Mouse (Mus musculus) B cell, adult (primary cell): ENCODE results near the gene Slc25a43. TPM values are rescaled to one million over a fixed set of nuclear protein-coding genes. Genes with fewer than 3 reads are reported as not detected.

Experiments used
- total RNA-seq: library from RNA; stranded (reverse); gene quantifications from 4 replicates; pipeline ENCODE4 v1.2.4, GENCODE M21; 2023; ENCODE audit not compliant: inconsistent age

Slc25a43 gene
- 0.83 to 1.3 TPM (median 1.2 TPM) in 4 replicates for total RNA-seq

DNA sequence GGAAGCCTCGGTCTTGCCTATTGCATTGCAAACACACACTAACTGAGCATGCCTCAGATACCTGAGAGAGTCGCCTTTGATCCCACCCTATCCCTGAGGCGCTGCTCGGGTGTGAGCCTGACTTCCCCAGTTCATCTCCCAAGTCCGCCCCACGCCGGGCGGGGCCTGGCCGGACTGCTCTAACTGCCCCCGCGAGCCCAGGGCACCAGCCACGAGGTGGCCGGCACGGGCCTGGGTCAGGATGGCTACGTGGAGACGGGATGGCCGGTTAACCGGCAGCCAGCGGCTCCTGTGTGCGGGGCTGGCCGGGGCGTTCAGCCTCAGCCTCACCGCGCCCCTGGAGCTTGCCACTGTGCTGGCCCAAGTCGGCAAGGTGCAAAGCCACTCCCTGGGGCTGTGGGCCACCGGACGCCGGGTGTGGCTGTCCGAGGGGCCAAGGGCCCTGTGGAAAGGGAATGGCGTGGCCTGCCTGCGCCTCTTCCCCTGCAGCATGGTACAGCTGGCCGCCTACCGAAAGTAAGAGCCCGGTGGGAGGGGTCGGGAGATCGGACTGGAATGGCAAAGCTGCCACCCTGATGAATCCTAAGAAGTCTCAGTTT lies at the start of gene Slc25a43:
Slc25a43 (plus strand) TSS at position 157 of the 599 bp plus-strand sequence.

DNA sequence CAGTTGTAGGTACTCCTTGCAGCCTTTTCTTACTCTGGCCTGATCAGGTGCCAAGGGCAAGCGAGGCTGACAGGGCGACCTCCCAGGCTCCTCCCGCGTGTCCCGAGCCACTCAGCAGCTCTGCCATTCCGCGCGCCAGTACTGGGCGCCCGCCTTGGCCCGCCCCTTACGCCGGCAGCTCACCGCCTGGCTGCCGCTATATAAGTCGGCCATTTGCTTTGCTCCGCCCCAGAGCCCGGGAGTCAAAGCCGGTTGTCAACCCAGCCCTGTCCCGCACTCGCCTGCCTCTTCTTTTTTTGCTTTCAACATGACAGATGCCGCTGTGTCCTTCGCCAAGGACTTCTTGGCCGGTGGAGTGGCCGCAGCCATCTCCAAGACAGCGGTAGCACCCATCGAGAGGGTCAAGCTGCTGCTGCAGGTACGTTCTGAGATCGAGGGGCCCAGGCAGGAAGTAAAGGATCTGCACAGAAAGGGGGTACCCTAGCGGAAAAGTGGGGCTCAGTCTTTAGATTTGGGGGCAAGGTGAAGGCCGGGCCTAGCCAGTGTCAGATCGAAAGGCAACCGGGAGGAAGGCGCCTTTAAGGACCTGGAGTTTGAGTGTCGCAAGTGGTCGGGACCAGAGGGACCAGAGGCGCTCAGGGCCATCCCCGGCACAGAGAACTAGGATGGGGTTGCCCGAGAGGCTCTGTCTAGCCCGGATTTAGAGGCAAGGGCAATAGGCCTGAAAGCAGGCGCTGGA lies 52.1 kb downstream of the Slc25a43 start, which contains the start of gene Slc25a5:
Slc25a5 (plus strand) TSS at position 228 of the 739 bp plus-strand sequence.

Other genes starting within 250 kb of the Slc25a43 start
- gene Pgrmc1, start 145.5 kb upstream of the Slc25a43 start, total RNA-seq = 25.0 to 30.4 TPM (median 29.0 TPM) in 4 replicates
- gene Akap17b, start 98.3 kb upstream of the Slc25a43 start, total RNA-seq = 3.1 to 4.1 TPM (median 3.9 TPM) in 4 replicates
- 344 to 364 TPM (median 351 TPM) in 4 replicates for gene Slc25a5, start 52.0 kb downstream of the Slc25a43 start, total RNA-seq
- gene Ube2a, start 130.2 kb downstream of the Slc25a43 start, total RNA-seq = 65.8 to 83.1 TPM (median 73.8 TPM) in 4 replicates
- 40.2 to 47.0 TPM (median 43.4 TPM) in 4 replicates for gene C330007P06Rik, start 130.5 kb downstream of the Slc25a43 start, total RNA-seq
- 11.7 to 12.9 TPM (median 12.1 TPM) in 4 replicates for gene Nkrf, start 159.2 kb downstream of the Slc25a43 start, total RNA-seq
- gene Sept6, start 248.1 kb downstream of the Slc25a43 start, total RNA-seq = 103 to 126 TPM (median 116 TPM) in 4 replicates